Mouse (Mus musculus) forebrain, embryonic 16.5 days (tissue): ENCODE results near the gene Tdrkh. TPM values are rescaled to one million over a fixed set of nuclear protein-coding genes. Genes with fewer than 3 reads are reported as not detected.

ENCODE experiments used
- ATAC-seq: fragments of 200-750 bp; cut with Nextera tagmentation; 2 replicates; pipeline ENCODE4 v1.8.0; 2017; ENCODE audit warnings: mild to moderate bottlenecking, moderate library complexity
- H3K27ac ChIP-seq: fragments of 300-500 bp; sonication (generic); 2 replicates; pipeline ENCODE4 v1.5.1; 2014; ENCODE audit warnings: low read length, control low read depth
- H3K27me3 ChIP-seq: fragments of 300-500 bp; sonication (generic); replicated peaks from 2 replicates; pipeline ENCODE4 v1.6.1; 2014; ENCODE audit warnings: low read length; ENCODE audit not compliant: control insufficient read depth, insufficient read depth
- H3K36me3 ChIP-seq: fragments of 300-500 bp; sonication (generic); 2 replicates; pipeline ENCODE4 v1.6.1; 2014; ENCODE audit not compliant: control insufficient read depth, insufficient read depth
- H3K4me1 ChIP-seq: fragments of 300-500 bp; sonication (generic); replicated peaks from 2 replicates; pipeline ENCODE4 v1.6.1; 2014; ENCODE audit warnings: low read length; ENCODE audit not compliant: control insufficient read depth, insufficient read depth
- H3K4me2 ChIP-seq: fragments of 300-500 bp; sonication (generic); 2 replicates; pipeline ENCODE4 v1.6.1; 2014; ENCODE audit warnings: mild to moderate bottlenecking, low read length, control low read depth
- H3K4me3 ChIP-seq: fragments of 300-500 bp; sonication (generic); replicated peaks from 2 replicates; pipeline ENCODE4 v1.5.1; 2014; ENCODE audit warnings: mild to moderate bottlenecking, low read length, control low read depth
- H3K9ac ChIP-seq: fragments of 300-500 bp; sonication (generic); replicated peaks from 2 replicates; pipeline ENCODE4 v1.6.1; 2014; ENCODE audit warnings: low read depth, low read length, control low read depth
- H3K9me3 ChIP-seq: fragments of 300-500 bp; sonication (generic); 2 replicates; pipeline ENCODE4 v1.6.1; 2016; ENCODE audit warnings: low read length; ENCODE audit not compliant: control insufficient read depth
- WGBS: fragments of 180-500 bp; shearing (Covaris S2); extraction: QIAGEN DNeasy Blood & Tissue Kit; methylation state at CpG from one replicate; pipeline ENCODE4 v1.1.7; 2014; 5-methylcytosine and 5-hydroxymethylcytosine counted together
- polyA plus RNA-seq: library from polyadenylated mRNA; unstranded; fragments of >200 nt; fragmentation: Nextera tagmentation; extraction: Ambion mirVana; gene quantifications from 2 replicates; pipeline ENCODE4 v1.2.1, GENCODE M21; 2015

Gene Tdrkh
- polyA plus RNA-seq, 1 experiment from 2014 or later = 67.0 TPM

GRCm38 (mm10) chr3:94478591-94479169 lies 65.6 kb downstream of the Tdrkh start:
- peaks cover 60% of the 10 kb centered on the region for H3K4me1 ChIP-seq
- peak; percentile 19 for ATAC-seq

GRCm38 (mm10) chr3:94479564-94479963 lies 66.5 kb downstream of the Tdrkh start:
- Histone ChIP-seq H3K9me3 (no peaks in the 10 kb centered on the region), H3K9ac (peak overlapping the region; percentile 97), H3K36me3 (peaks cover 10% of the 10 kb centered on the region), H3K4me2 (peak overlapping the region; percentile 89), H3K4me1 (peaks cover 65% of the 10 kb centered on the region), H3K4me3 (peak overlapping the region; percentile 75), H3K27me3 (no peaks in the 10 kb centered on the region), H3K27ac (no peak overlapping the region; the same call in 1 of the 2 replicates)
- 21% methylated on average over 11 of the region's 11 CpGs for WGBS
- no peak for ATAC-seq

More at GRCm38 (mm10) chr3:94478591-94479169, 65.6 kb downstream of the Tdrkh start:
- WGBS = 6% methylated on average over 9 of the region's 9 CpGs
- Histone ChIP-seq H3K4me3 (peak overlapping the region; percentile 75), H3K9me3 (no peaks in the 10 kb centered on the region), H3K4me2 (peak overlapping the region; percentile 89), H3K36me3 (peaks cover 10% of the 10 kb centered on the region), H3K27me3 (no peaks in the 10 kb centered on the region), H3K27ac (peak overlapping the region; percentile 95), H3K9ac (peak overlapping the region; percentile 97)

- 18% methylated on average over 16 of the region's 16 CpGs for WGBS
- H3K9ac ChIP-seq = peak within 1 kb of the TSS; percentile 97
- no peak within 1 kb of the TSS; the same call in 1 of the 2 replicates for H3K27ac ChIP-seq
- H3K4me2 ChIP-seq = peak within 1 kb of the TSS; percentile 89
- H3K4me1 ChIP-seq = peaks cover 73% of the 10 kb centered on the region
- H3K36me3 ChIP-seq = peaks cover 10% of the 10 kb centered on the region
- no peaks in the 10 kb centered on the region for H3K9me3 ChIP-seq
- no peak for ATAC-seq
- no peaks in the 10 kb centered on the region for H3K27me3 ChIP-seq
- peak within 1 kb of the TSS; percentile 75 for H3K4me3 ChIP-seq
Measured at GRCm38 (mm10) chr3:94480291-94480884, 67.3 kb downstream of the Tdrkh start, which contains the start of gene Riiad1. Gene Riiad1 (minus strand): TSS chr3:94480341.

- ATAC-seq = no peak
- Histone ChIP-seq H3K36me3 (peaks cover 10% of the 10 kb centered on the region), H3K9ac (0 out of 2 replicates have a peak overlapping the region, but pooled peaks have one; percentile 6), H3K9me3 (no peaks in the 10 kb centered on the region), H3K27me3 (no peaks in the 10 kb centered on the region), H3K4me1 (peaks cover 83% of the 10 kb centered on the region), H3K27ac (no peak overlapping the region), H3K4me3 (no peak overlapping the region), H3K4me2 (no peak overlapping the region)
- 70% methylated on average over 4 of the region's 4 CpGs for WGBS
Measured at GRCm38 (mm10) chr3:94481429-94481828, 68.4 kb downstream of the Tdrkh start.

GRCm38 (mm10) chr3:94482764-94483385 lies 69.8 kb downstream of the Tdrkh start:
- H3K9me3 ChIP-seq = no peaks in the 10 kb centered on the region
- H3K9ac ChIP-seq = no peak overlapping the region
- H3K4me2 ChIP-seq = peak overlapping the region; percentile 19
- H3K27me3 ChIP-seq = no peaks in the 10 kb centered on the region
- peak overlapping the region; percentile 44 for H3K27ac ChIP-seq
- H3K36me3 ChIP-seq = peaks cover 20% of the 10 kb centered on the region
- peaks cover 84% of the 10 kb centered on the region for H3K4me1 ChIP-seq
- no peak for ATAC-seq
- 84% methylated on average over 17 of the region's 17 CpGs for WGBS
- no peak overlapping the region for H3K4me3 ChIP-seq

GRCm38 (mm10) chr3:94483790-94484439 lies 70.8 kb downstream of the Tdrkh start:
- no peaks in the 10 kb centered on the region for H3K27me3 ChIP-seq
- H3K9me3 ChIP-seq = no peaks in the 10 kb centered on the region
- peaks cover 25% of the 10 kb centered on the region for H3K36me3 ChIP-seq
- 4% methylated on average over 20 of the region's 20 CpGs for WGBS
- H3K9ac ChIP-seq = peak overlapping the region; percentile 43
- peaks cover 84% of the 10 kb centered on the region for H3K4me1 ChIP-seq
- ATAC-seq = peak; percentile 88
- peak overlapping the region; percentile 49 for H3K4me2 ChIP-seq
- H3K4me3 ChIP-seq = peak overlapping the region; percentile 27
- peak overlapping the region; percentile 82 for H3K27ac ChIP-seq

Other genes with a start within 250 kb of the Tdrkh start
- gene Gm10696, start 235.1 kb upstream of the Tdrkh start, polyA plus RNA-seq = not detected in 2 replicates
- not detected in 2 replicates for gene Gm5286, start 216.6 kb upstream of the Tdrkh start, polyA plus RNA-seq
- gene Gm4778, start 149.2 kb upstream of the Tdrkh start, polyA plus RNA-seq = not detected in 2 replicates
- gene Them4, start 103.2 kb upstream of the Tdrkh start, polyA plus RNA-seq = 35.0 and 41.4 TPM in 2 replicates
- 0.33 and 0.65 TPM in 2 replicates for gene Them5, start 71.2 kb upstream of the Tdrkh start, polyA plus RNA-seq
- gene C2cd4d, start 50.8 kb upstream of the Tdrkh start, polyA plus RNA-seq = 1.1 and 1.3 TPM in 2 replicates
- 0.37 and 0.54 TPM in 2 replicates for gene Rorc, start 40.5 kb upstream of the Tdrkh start, polyA plus RNA-seq
- gene Lingo4, start 14.8 kb upstream of the Tdrkh start, polyA plus RNA-seq = 1.1 and 1.2 TPM in 2 replicates
- gene Mrpl9, start 30.0 kb downstream of the Tdrkh start, polyA plus RNA-seq = 58.8 and 62.1 TPM in 2 replicates
- 0.56 and 2.2 TPM in 2 replicates for gene Oaz3, start 30.6 kb downstream of the Tdrkh start, polyA plus RNA-seq
- 295 and 358 TPM in 2 replicates for gene Celf3, start 65.0 kb downstream of the Tdrkh start, polyA plus RNA-seq
- gene Riiad1, start 67.1 kb downstream of the Tdrkh start, polyA plus RNA-seq = 10.6 and 11.7 TPM in 2 replicates
- gene Snx27, start 169.4 kb downstream of the Tdrkh start, polyA plus RNA-seq = 85.2 and 92.5 TPM in 2 replicates
- not detected in 2 replicates for gene Gm10972, start 229.8 kb downstream of the Tdrkh start, polyA plus RNA-seq
- 4.5 and 5.6 TPM in 2 replicates for gene Tuft1, start 245.6 kb downstream of the Tdrkh start, polyA plus RNA-seq